Comparison of ENCODE assay signal across 21 mouse cellular contexts in the genomic region with DNA sequence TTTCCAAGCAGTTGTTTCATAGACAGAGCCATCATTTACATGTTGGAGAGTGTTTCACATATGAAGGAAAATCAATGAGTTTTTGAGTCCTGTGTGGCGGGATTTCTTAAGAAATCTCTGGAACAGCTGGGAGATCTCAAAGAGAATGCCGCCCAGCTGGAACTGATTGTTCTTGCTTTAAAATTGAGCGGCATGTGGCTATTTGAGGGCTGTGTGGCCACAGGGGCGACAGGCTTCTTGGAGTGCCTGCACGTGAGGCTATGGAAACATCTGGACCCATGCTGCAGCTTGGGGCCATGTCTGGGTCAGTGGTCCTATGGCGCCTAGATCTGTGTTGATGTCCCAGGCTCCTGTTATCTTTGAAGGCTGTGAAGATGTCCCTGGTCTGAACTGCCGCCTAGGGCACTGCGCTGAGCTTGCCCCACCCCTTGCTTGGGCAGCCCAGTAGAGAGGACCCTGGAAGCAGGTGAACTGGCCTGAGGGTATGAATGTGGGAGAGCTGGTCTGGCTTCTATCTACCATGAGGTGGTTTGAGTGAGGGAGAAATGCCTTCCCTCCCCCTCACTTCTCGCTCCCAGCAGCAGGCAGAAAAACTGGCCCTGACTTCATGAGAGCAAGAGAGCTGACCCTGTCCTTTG. TPM values are rescaled to one million over a fixed set of nuclear protein-coding genes. Genes with fewer than 3 reads are reported as not detected.
DNase-seq lines count a peak whose midpoint lies in the region; ATAC-seq and TF ChIP-seq lines count a peak whose summit lies in the region.
"Had no signal": no experiment of that assay in that cellular context is flagged by ENCODE, and none has a peak within 500 bp of the region (broad histone marks: within the 10 kb centered on the region; RNA-seq: fewer than 3 reads in every experiment).

No protein-coding gene starts in this region.

- intact Hi-C loops in left cerebral cortex, adult 2 months (cut with DNase I) = no loop called here

- 79% methylated on average over 9 of the region's 9 CpGs for WGBS in liver, postnatal 0 days (ENCODE audit: insufficient replicate concordance)
- WGBS in kidney, embryonic 16.5 days = 37% methylated on average over 9 of the region's 9 CpGs
- WGBS in lung, postnatal 0 days = 50% methylated on average over 9 of the region's 9 CpGs

- no peaks in the 10 kb centered on the region for H3K36me3 ChIP-seq in liver, postnatal 0 days (replicated peaks; ENCODE audit: insufficient read depth, low read length)
- H3K36me3 ChIP-seq in kidney, embryonic 16.5 days (ENCODE audit: insufficient read depth, low read length) = no peaks in the 10 kb centered on the region
- H3K36me3 ChIP-seq in lung, postnatal 0 days (ENCODE audit: insufficient read depth, low read length) = no peaks in the 10 kb centered on the region
- H3K36me3 ChIP-seq: midbrain, embryonic 13.5 days had no signal

- H3K27me3 ChIP-seq in liver, postnatal 0 days (ENCODE audit: insufficient read depth, low read length) = no peaks in the 10 kb centered on the region
- H3K27me3 ChIP-seq in kidney, embryonic 16.5 days (ENCODE audit: insufficient read depth, low read length) = no peaks in the 10 kb centered on the region
- no peaks in the 10 kb centered on the region for H3K27me3 ChIP-seq in lung, postnatal 0 days (replicated peaks; ENCODE audit: insufficient read depth, low read length)
- H3K27me3 ChIP-seq: midbrain, embryonic 13.5 days had no signal

- H3K9me3 ChIP-seq in liver, postnatal 0 days (ENCODE audit: low read length) = no peaks in the 10 kb centered on the region
- H3K9me3 ChIP-seq in kidney, embryonic 16.5 days (ENCODE audit: low read length) = no peaks in the 10 kb centered on the region
- H3K9me3 ChIP-seq in lung, postnatal 0 days (ENCODE audit: low read length) = no peaks in the 10 kb centered on the region
- H3K9me3 ChIP-seq: midbrain, embryonic 13.5 days had no signal

- no peak overlapping the region for H3K27ac ChIP-seq in liver, postnatal 0 days (ENCODE audit: low read depth)
- peak overlapping the region; percentile 39 for H3K27ac ChIP-seq in kidney, embryonic 16.5 days (ENCODE audit: low read length)
- no peak overlapping the region for H3K27ac ChIP-seq in lung, postnatal 0 days (ENCODE audit: low read length)
- H3K27ac ChIP-seq in left cerebral cortex, adult 2 months = no peak overlapping the region
- H3K27ac ChIP-seq: heart, adult 2 months; layer of hippocampus, adult 2 months; macrophage; midbrain, embryonic 13.5 days had no signal

- H3K9ac ChIP-seq in liver, postnatal 0 days (replicated peaks) = no peak overlapping the region
- no peak overlapping the region for H3K9ac ChIP-seq in kidney, embryonic 16.5 days (replicated peaks; ENCODE audit: low read length)
- H3K9ac ChIP-seq in lung, postnatal 0 days (replicated peaks; ENCODE audit: low read depth) = no peak overlapping the region
- H3K9ac ChIP-seq: midbrain, embryonic 13.5 days had no signal

- ATAC-seq in liver, postnatal 0 days = no peak
- peak; percentile 54; the same call in 1 of the 2 replicates for ATAC-seq in kidney, embryonic 16.5 days (ENCODE audit: low FRiP score, low TSS enrichment)
- peak; percentile 46; the same call in 1 of the 2 replicates for ATAC-seq in lung, postnatal 0 days
- ATAC-seq: activated CD4-positive, CD25-positive, alpha-beta regulatory T cell, adult 4 months; hindbrain, embryonic 16.5 days; midbrain, embryonic 13.5 days had no signal

- TF ChIP-seq EP300 in liver, postnatal 0 days (IDR thresholded peaks at IDR 0.05; ENCODE audit: low read depth) = no peak
- TF ChIP-seq EP300 in lung, postnatal 0 days (IDR thresholded peaks at IDR 0.05) = no peak

- no peak for TF ChIP-seq CTCF in liver, postnatal 0 days (IDR thresholded peaks at IDR 0.05; ENCODE audit: low read depth)
- TF ChIP-seq CTCF in lung, postnatal 0 days (IDR thresholded peaks at IDR 0.05) = no peak
- TF ChIP-seq CTCF in left cerebral cortex, adult 2 months (IDR thresholded peaks at IDR 0.05) = no peak

- peak; percentile 2 for DNase-seq in liver
- no peak for DNase-seq in liver, postnatal 0 days
- DNase-seq in embryo, embryonic 11 days = peak; percentile 54
- peak; percentile 60 for DNase-seq in lung, postnatal 0 days (ENCODE audit: low spot score)
- no peak for DNase-seq in left cerebral cortex, adult 2 months (ENCODE audit: extremely low spot score in 1 of 2, low spot score in 2 of 2)
- no peak for DNase-seq in testis, postnatal 10 days (ENCODE audit: low spot score)
- no peak for DNase-seq in gastrocnemius, adult 18-20 months (ENCODE audit: low spot score)
- DNase-seq: cerebellum, adult 11 months; cerebellum, postnatal 36 days; left cerebral cortex, postnatal 4 days; right cerebral cortex, postnatal 25 days had no signal

- H3K4me2 ChIP-seq in liver, postnatal 0 days (ENCODE audit: low read depth, low read length) = no peak overlapping the region
- H3K4me2 ChIP-seq in kidney, embryonic 16.5 days (replicated peaks; ENCODE audit: low read depth, low read length) = no peak overlapping the region
- no peak overlapping the region for H3K4me2 ChIP-seq in lung, postnatal 0 days (replicated peaks; ENCODE audit: low read depth, low read length)
- H3K4me2 ChIP-seq: midbrain, embryonic 13.5 days had no signal

- no peak overlapping the region for H3K4me3 ChIP-seq in liver, postnatal 0 days (ENCODE audit: low read depth, low read length)
- no peak overlapping the region for H3K4me3 ChIP-seq in kidney, embryonic 16.5 days (ENCODE audit: low read length)
- no peak overlapping the region for H3K4me3 ChIP-seq in lung, postnatal 0 days (ENCODE audit: low read depth, low read length)
- no peak overlapping the region for H3K4me3 ChIP-seq in left cerebral cortex, adult 2 months
- H3K4me3 ChIP-seq: erythroblast, embryonic 14.5 days; heart, adult 2 months; layer of hippocampus, adult 2 months; midbrain, embryonic 13.5 days had no signal

- H3K4me1 ChIP-seq in liver, postnatal 0 days (ENCODE audit: insufficient read depth) = peaks cover 22% of the 10 kb centered on the region
- H3K4me1 ChIP-seq in kidney, embryonic 16.5 days (ENCODE audit: insufficient read depth, low read length) = peaks cover 13% of the 10 kb centered on the region
- H3K4me1 ChIP-seq in lung, postnatal 0 days (ENCODE audit: insufficient read depth, low read depth, low read length) = no peaks in the 10 kb centered on the region; the same call in 1 of the 2 replicates
- H3K4me1 ChIP-seq: midbrain, embryonic 13.5 days had no signal

RNA-seq across cellular contexts. Expression of a gene that starts 6.1 kb away (rescaled TPM):
- not detected in 2 replicates for polyA plus RNA-seq in liver, postnatal 0 days (2015; fragmentation: Nextera tagmentation; extraction: Ambion mirVana)
- polyA plus RNA-seq in kidney, embryonic 16.5 days (2015; fragmentation: Nextera tagmentation; extraction: Ambion mirVana) = not detected in 2 replicates
- not detected in 2 replicates for polyA plus RNA-seq in lung, postnatal 0 days (2015; fragmentation: Nextera tagmentation; extraction: Ambion mirVana)
- not detected for total RNA-seq in left cerebral cortex, adult 2 months (2021)
- not detected for total RNA-seq in gastrocnemius, adult 18-20 months (2021)
- total RNA-seq: adrenal gland, postnatal 4 days; heart, adult 2 months; heart, postnatal 25 days; layer of hippocampus, adult 2 months; left cerebral cortex, postnatal 4 days had no signal
- polyA plus RNA-seq: activated CD4-positive, CD25-positive, alpha-beta regulatory T cell, adult 4 months; erythroblast, embryonic 14.5 days; heart, adult 2 months; macrophage; midbrain, embryonic 13.5 days had no signal

RNA-seq across cellular contexts. Expression of a gene that starts 32.1 kb away (rescaled TPM):
- 10.1 and 10.4 TPM in 2 replicates for polyA plus RNA-seq in liver, postnatal 0 days (2015; fragmentation: Nextera tagmentation; extraction: Ambion mirVana)
- 23.0 and 26.3 TPM in 2 replicates for polyA plus RNA-seq in kidney, embryonic 16.5 days (2015; fragmentation: Nextera tagmentation; extraction: Ambion mirVana)
- polyA plus RNA-seq in lung, postnatal 0 days (2015; fragmentation: Nextera tagmentation; extraction: Ambion mirVana) = 15.6 TPM in 2 replicates
- total RNA-seq in left cerebral cortex, adult 2 months (2021) = 10 to 100 TPM; 18.5 to 20.1 TPM
- total RNA-seq in gastrocnemius, adult 18-20 months (2021) = 1 to 10 TPM; 2.9 to 4.0 TPM

Comparison
In these comparisons a context has a peak if more than half of its experiments do, and no peak if none do; other contexts are left out.
1. DNase-seq: peak in liver (single experiment), embryo, embryonic 11 days (single experiment) and lung, postnatal 0 days (single experiment); none in liver, postnatal 0 days (single experiment), left cerebral cortex, adult 2 months (0 of 2), testis, postnatal 10 days (single experiment) and gastrocnemius, adult 18-20 months (single experiment).